Mouse (Mus musculus) ES-E14 (cell line): ENCODE results near the gene Cped1.

Experiments used
- CHD2 ChIP-seq: IDR thresholded peaks from 2 replicates; pipeline ENCODE4 v1.6.1; 2014; ENCODE audit warnings: mild to moderate bottlenecking, low read depth, low read length, inconsistent platforms
- MAFK ChIP-seq: IDR thresholded peaks from 2 replicates; pipeline ENCODE4 v1.6.1; 2014; ENCODE audit warnings: mild to moderate bottlenecking, low read depth, low read length, inconsistent platforms; ENCODE audit not compliant: insufficient read depth

DNA sequence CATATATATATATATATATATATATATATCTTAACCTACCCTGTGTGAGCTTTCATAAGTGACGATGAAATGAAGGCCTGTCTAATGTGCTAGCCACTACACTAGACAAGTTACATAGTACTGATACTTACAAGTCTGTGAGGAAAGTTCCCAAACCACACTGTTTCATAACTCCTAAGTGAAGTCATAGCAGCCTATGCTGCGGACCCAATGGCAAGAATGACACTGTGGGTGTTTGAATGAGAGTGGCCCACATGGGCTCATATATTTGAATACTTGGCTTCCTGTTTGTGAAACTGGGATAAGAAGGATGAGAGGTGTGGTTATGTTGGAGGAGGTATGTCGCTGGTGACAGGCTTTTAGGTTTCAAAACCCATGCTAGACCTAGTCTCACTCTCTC, 67.3 kb downstream of the Cped1 start:
- TF ChIP-seq MAFK = no peak
- TF ChIP-seq CHD2 = no peak
